Mouse (Mus musculus) mouse trophoblast stem cell (cell line): ENCODE data around the gene Fgd5.
"Not testable (repeated sequence)": the region's sequence is repeated elsewhere in the genome, so short reads cannot be mapped to it uniquely, and the experiment has no call there.

ENCODE experiments used
- in situ Hi-C, 2 experiments: fragments of 300-500 bp; cut with MseI, MboI; formaldehyde crosslinking; loops; 2 replicates in 1 of 2; 3 replicates in 1 of 2; pipeline ENCODE4 v1.15.1; 2025

The Fgd5 gene

DNA sequence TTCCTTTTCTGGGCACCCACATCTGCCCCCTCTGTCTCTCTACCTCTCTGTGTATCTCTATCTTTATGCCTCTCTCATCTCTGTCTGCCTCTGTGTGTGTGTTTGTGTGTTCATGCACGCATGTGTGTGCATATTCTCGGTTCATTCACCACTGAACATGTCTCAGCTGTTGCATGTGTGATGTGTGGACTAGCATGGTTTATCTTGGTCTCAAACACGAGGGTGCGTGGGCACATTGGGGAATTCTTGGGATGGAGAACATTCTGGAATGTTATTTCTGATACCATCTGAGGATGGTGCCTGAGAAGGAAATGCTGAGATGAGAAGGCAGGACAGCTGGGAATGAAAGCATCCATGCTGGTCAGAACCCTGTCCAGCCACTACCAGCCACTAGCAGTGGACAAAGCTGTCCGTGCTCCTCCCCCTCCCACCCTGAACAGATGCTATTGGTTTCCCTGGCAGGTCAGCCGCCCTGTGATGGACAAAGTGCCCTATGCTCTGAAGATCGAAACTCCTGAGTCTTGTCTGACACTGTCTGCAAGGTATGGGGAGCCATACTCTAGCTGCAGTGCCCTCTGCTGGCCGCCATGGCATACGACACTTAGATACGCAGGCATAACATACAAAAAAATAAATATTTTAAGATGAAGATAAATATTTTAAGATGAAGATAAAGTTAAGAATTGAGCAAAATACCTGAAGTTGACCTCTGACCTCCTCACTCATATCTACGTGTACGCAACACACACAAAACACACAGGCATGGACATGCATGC lies 87.2 kb downstream of the Fgd5 start:
- in situ Hi-C loops: loop anchor here (5.0 to 25.0 kb wide), 3 partner anchors 159 to 279 kb away; partner anchors contain the start of gene 4930590J08Rik (in 1 of the 2)

DNA sequence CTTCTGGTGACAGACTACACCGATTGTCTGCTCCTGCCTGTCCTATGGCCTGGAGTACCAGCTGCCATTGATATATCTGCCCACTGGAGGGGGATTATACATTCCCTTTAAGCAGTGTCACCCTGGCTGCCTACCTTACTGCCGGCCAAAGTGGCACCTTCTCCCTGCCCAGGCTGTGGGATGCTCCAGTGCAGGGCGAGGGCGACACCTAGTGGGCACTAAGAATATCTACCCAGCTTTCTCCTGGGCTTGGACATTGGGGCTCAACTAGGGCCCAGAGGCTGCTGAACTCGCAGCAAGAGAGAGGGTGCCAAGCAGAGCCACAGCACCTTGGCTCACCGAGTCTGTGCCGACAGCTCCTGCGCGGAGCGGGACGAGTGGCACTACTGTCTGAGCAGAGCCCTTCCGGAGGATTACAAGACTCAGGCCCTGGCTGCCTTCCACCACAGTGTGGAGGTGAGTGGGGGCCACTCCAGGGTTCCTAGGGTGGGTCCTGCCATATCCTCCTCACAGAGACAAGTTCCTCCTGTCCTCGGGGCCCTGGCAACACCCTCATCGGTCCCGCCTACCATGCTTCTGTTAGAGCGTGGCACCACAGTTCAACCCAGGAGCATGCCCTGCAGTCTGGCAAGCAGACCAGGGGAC lies 88.6 kb downstream of the Fgd5 start:
- in situ Hi-C loops: loop anchor here (5.0 to 25.0 kb wide), 3 partner anchors 160 to 280 kb away; partner anchors contain the start of gene 4930590J08Rik (in 1 of the 2)

DNA sequence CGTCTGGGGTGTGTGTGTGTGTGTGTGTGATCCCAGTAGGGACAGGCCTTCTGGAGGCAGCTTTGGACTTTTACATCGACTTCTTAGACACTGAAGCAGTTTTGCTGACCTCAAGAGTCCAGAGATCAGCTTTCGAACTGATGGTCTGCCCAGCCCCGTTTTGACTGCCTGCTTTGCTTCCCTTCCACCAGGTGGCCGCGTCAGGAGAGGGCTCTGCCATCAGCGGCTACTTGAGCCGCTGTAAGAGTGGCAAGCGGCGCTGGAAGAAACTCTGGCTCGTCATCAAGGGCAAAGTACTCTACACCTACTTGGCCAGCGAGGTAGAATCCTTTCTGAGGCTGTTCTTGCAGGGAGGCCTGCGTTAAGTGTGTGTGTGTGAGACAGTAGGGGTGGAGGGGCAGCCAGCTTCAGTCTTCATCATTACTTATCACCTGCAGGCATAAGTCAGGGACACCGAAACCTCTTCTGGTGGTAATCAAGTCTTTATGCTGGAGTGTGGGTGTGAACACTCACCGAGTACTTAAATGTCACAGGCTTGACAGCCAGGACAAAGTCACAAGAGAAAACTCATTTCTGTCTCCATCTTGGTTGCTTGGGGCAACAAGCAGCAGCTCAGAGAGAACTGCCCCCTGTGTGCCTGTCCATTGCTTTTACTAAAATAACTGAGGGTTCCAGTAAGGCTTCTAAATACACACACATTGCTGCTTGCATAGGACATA lies 92.6 kb downstream of the Fgd5 start:
- in situ Hi-C loops: loop anchor here (10.0 to 25.0 kb wide), 2 partner anchors 284 to 286 kb away; no protein-coding TSS in a partner anchor

DNA sequence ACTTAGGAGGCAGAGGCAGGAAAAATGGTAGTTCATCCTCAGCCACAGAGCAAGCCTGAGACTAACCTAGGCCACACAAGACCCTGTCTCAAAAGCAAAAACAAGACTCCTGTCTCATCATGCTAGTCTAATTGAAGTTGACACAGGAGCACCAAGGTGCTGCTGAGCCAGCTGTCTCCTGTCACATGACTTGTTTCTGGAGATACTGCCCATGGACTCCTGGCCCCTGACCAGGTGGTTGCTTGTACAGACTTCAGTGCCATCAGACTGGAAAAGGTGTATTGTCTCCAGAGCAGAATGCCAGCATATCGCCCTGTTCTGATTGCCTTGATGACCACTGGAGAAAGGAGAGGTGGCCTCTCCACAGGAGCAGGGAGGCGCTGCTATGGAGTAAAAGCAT lies 102.1 kb downstream of the Fgd5 start:
- in situ Hi-C loops: no loop called here

DNA sequence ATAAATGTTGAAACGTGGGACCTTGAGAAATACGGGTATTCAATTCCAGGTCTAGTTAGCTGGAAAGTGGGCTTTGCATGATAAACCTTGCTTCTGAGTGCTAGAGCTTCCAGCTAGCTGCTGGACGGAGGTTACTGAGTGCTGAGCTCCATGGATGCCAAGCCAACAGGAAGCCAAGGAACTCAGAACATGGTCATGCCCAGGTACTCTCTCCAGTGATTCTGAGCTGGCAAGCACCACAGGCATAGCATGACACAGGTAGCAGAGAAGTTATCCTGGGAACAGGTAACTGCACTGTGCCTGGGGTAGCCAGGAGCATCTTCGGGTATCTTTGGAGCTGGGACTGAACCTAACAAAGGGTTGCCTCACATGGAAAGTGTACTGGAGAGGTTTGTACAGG lies 104.1 kb downstream of the Fgd5 start:
- in situ Hi-C loops: no loop called here

DNA sequence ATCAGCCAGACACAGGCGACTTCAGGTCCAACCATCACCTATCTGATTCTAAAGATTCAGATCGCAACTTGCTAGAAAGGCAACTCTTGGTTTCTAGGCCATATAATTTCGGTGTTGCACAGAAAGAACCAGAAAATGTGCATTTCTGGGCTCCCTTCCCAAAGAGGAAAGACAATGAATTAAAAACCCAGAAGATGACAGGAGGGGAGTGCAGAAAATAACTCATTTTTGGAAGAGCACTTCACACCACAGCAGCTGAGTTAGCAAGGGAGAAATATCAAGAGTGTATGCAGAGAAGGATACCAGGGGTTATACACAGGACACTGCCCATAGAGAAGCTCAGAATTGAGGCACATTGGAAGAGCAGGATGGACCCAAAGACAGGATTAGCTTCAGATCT lies 106.3 kb downstream of the Fgd5 start:
- in situ Hi-C loops: no loop called here

DNA sequence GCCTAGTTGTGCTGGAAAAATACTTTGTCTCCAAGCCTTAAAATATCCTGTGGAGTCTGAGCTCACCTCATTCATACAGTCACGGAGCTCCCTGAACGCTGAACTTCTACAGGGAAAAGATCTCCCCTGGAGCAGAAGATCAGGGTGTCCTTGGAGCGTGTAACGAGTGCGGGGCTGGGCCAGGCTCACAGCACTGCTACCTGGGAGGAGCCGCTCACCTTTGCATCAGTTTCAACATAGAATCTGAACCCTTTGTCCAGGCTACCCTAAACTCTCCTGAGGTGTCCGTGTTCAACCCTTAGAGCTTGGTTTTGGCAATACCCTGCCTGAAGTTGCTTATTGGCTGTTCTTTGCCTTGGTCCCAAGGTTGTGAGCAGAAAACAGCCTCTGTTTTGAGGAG lies 110.5 kb downstream of the Fgd5 start:
- in situ Hi-C loops: not testable (repeated sequence)

DNA sequence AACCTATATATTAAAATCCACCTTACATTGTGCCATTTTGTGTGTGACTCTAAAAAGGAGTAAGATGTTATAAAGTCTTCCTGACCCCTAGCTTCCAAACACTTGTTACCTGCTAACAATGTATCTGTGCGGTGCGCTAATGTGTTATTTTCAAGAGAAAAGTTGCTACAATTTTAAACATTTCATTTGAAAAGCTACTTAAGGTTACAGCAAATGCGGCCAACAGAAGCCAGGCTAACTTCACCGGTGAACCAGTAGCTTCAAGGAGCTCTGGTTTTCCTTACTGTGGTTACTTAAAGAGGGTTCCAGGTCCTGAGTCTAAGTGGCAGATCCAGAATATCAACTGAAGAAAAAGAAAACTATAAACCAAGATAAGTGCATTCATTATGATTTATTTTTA lies 111.3 kb downstream of the Fgd5 start:
- in situ Hi-C loops: no loop called here

DNA sequence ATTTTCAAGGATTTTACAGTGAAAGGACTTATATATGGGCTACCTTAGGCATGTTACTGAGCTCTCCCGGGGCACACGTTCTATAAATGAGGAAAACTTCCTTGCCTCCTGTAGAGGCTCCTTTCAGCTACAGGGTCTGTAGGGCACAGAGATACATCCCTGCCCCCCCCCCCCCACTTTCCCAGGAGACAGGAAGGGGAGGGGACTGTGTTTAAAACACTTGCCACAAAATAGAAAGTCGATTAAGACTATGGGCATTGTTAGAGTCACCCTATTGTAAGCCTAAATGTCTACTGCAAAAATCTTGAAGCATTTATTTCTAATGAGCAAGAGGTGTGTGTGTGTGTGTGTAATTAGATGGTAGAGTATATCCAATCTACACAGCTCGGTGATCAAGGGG lies 111.8 kb downstream of the Fgd5 start:
- in situ Hi-C loops: no loop called here

DNA sequence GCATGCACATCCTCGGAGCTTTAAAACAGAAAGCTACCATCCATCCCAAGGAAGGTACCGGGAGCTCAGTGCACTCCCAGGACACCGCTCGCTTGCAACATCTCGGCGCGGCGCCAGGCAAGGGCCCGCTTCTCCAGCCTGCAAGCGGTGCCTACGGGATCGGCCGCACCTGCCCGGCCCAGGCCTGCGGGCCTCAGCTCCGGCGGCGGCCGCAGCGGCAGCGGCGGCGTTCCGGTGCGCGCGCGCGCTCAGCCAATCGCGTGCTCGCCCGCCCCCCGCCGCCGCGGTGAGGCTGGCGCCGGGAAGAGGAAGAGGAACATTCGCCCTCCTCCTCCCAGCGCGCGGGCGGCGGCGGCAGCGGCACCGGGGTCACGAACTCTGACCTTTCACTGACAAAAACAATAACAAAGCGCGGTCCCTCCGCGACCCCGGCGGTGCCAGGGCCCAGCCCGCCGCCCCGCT lies 112.5 kb downstream of the Fgd5 start, which contains the start of gene Nr2c2:
Nr2c2 (plus strand) TSS at position 261 of the 462 bp plus-strand sequence.
- in situ Hi-C loops: no loop called here

DNA sequence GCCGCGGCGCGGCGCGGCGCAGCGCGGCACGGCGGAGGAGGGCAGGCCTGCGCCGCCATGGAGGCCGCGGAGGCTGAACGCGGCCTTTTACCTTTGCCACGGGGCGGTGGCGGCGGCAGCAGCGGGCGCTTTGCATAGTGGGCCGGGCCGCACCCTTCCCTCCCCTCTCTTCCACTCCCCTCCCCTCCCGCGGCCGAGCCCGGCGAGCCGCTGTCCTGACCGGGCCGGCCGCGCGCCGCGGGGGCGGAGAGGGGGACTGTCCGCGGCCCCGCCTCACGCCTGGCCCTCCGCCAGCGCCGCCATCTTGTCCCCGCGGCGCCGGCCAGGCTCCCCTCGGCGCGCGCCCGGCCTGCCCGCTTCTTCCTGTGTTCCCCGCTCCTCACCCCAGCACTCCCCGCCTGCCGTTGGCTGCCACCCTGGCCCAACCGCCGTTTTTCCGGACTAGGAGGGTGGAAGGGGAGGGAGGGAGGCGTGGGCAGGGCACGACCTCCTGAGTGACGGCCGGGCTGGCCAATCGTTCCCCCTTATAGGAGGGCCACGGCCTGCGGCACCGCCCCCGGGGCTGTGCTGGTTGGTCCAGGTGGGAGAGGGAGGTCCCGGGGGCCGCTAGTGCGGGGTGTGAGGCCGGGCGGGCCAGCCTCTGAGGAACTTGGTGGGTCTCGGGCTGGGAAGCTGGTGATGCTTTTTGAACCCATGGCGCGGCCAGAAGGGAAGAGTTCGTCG lies 113.2 kb downstream of the Fgd5 start:
- in situ Hi-C loops: no loop called here

DNA sequence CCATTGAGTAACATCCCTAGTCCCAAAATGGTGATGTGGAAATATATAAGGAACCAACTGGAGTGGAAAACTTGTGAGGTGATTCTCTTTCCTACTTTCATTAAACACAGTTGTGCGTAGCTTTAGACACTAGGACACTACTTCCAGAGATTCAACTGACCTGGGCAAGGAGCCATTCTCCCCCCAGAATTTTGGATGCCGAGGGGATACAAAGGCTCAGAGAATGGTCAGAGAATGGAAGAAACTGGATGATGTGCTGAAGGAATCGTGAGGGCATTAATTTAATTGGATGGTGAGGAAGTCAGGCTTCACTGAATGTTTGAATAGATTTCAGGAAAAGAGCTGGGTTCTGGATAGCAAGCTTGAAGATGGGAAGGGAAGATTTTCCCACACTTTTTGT lies 114.1 kb downstream of the Fgd5 start:
- in situ Hi-C loops: no loop called here

DNA sequence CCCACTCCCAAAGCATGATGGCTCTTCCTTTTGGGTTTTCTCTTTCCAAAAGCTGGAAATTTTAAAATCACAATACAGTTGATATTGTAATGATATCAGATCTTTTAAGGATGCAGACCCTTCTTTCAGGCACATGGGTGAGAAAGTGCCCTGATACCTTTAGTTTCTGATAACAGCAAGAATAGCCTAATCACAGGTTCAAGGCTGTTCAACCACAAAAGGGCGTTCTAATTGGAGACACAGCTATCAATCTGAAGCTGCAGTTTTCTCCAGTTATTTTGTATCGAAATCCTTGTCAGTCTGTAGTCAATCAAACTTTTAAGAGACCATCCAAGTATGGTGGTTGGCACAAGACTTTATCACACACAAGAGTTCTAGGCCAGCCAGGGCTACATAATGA lies 115.2 kb downstream of the Fgd5 start:
- in situ Hi-C loops: no loop called here

DNA sequence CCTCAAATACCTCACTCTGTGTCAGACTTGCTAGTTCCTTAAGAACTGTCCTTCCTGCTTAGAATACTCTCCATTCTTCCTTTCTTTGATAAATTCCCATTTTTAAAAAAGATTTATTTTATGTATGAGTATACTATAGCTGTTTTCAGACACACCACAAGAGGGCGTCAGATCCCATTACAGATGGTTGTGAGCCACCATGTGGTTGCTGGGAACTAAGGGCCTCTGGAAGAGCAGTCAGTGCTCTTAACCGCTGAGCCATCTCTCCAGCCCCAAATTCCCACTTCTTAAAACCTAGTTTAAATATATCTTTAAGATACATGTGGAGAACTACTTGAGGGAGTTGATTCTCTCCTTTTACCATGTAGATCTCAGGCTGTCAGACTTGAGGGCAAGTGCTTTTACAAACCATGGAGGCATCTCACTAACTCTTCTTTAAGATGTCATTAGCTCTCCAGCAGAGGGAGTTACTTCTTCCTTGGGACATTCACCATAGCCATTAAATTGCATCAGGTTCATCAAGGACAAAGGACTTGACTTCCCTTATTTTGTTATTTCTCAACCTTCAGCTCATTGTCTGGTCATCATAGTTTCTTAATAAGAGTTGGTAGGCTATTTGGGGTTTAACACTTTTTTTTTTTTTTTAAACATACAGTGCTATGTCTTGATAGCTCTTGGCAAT lies 122.1 kb downstream of the Fgd5 start:
- in situ Hi-C loops: no loop called here

DNA sequence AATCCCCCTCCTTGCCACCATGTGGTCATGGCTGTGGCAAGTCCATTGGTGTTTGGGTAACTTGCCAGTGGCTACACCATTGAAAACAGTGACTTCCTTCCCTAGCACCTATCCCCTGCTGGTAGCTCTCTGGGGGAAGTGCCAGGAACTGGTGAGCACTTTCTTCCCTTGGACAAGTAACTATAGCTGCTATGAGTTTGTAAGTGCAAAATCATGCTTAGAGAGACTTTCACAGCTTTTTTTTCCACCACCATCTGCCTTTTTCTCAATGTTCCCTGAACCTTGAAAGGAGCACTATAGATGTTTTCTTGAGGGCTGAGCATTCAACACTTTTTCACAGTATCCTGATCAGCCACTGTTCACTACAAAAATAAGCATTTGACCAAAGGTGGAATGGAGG lies 145.9 kb downstream of the Fgd5 start:
- in situ Hi-C loops: no loop called here
